Mouse (Mus musculus) cerebellum, adult 9-11 months (tissue): Measurements from ENCODE around the gene Smim8.
"Not testable (repeated sequence)": the region's sequence is repeated elsewhere in the genome, so short reads cannot be mapped to it uniquely, and the experiment has no call there.

Experiments used
- DNase-seq: peaks from one replicate; pipeline ENCODE4 v3.0.0; 2022

The Smim8 gene

DNA sequence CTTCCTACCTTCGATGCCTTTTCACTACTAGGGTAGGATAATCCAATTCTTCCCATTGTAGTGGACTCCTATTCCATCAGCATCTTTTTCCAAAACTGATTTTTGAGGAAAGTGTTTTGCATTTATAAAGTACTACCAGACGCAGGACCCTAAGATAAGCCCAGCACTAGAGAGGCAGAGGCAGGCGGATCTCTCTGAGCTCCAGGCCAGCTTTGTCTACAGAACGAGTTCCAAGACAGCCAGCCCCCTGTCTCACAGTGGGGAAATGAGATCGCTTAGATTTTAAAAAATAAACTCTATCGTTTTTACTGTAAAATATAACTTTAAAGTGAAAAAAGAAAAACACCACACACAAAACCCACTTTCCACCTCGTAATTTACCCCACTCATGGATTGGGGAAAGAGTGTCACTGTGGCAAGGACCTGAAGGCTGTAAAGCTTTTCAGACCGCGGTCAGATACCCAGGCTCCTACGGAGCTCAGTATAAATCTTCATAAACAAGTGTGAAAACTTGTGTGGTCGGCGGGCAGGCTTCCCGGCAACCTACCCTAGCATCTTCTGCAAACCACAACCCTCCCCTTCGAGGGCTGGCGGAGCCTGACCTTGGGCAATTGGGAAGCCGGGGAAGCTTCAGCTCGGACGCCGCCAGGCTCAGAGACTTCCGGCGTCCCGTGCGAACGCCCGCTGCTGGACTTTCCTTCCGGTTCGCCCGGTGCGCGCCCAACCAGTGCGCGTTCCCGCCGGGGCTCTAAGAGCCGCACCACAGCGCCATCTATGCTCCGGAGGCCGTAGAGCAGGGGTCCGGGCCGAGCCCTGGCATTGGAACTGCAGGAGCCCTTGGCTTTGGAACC is at the start of gene Smim8:
TSS of gene Smim8 (minus strand) at position 747 of the 851 bp plus-strand sequence.
- DNase-seq: peak; percentile 90

DNA sequence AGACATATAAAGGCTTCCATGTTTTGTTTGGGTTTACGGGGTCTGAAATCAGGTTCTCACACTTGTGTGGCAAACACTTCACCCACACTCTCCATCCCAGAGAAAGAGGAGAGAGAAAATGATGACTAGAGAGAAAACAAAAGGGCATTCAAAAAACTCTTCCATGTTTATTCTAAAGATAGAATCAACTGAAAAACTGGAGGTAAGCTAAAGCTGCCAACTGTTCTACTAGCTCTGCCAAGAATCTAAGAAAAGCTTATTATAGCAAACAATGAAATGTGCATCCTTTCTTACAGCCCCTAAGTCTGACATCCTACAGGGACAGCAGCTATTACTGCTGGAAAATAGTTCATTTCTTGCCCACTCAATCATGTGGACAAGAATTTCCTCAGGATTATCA is 45.7 kb upstream of the Smim8 start:
- no peak for DNase-seq

DNA sequence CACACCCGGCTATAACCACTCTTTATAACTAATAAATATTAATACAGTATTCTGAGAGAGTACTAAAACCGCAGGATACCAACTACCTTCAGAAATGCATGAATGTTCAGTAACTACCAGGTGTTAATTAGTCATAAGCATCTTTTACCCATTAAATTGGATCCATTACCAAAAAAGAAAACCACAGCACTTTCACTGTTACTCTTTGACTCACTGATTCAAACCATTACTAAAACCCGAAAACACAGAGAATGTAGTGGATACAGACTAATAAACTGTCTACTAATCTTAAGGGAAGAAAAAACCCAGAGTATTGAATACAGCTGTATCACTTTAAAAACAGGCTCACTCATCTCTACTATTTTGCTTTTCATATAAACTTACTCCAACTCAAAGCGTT is 41.7 kb upstream of the Smim8 start:
- no peak for DNase-seq

DNA sequence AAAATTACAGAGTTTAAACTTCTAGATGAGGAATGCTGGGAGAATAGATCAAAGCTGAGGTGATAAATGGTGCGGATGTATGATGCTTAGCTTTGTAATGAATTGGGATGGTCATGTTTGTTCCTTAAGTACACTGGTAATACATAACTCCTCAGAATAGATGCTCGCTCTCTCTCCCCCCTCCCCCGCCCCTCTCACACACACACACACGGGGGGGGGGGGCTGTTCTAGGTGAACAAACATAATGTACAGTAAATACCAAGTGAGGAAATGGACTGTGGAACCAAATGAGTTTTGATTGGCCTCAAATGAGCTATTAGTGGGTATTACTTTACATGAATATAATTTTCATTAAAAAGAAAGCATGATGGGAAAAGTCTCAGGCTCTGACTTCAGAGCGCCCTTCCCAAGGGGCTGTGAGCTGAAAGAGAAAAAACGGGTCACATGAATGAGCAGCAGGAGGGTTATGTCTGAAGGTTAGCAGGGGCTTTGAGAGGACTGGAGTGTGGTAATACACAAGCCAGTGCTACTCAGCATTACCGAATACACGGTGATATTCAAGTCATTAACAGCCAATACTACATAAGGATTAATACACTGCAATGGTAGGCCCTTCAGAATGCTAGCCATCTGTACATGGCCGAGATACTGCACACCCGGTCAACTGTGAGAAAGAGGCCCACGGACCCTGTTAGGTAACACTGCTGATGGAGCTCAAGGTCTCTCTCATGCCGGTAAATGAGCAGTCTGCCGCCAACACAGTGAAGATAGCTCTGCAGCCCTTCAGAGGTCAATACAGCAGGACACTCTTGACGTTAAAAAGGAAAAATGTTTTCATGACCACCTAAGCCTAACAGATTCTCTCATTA is 23.2 kb upstream of the Smim8 start:
- no peak for DNase-seq

DNA sequence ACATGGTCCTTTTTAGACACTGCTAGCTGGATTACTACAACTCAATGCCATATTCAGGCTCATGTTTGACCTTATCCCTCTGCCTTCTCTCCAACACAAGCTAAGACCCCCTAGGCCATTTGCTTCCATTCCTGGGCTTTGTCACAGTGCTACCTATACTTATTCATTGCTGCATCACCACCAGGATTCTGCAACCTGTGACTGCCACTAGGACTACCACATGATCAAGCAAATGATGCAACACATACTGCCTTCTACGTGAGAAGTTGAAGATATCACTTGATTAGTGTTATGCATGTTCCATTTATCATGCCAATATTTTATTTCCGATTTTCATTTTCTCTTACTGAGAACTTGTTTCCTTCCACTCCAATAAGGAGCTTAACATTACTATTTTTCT is 19.8 kb upstream of the Smim8 start:
- DNase-seq: no peak

DNA sequence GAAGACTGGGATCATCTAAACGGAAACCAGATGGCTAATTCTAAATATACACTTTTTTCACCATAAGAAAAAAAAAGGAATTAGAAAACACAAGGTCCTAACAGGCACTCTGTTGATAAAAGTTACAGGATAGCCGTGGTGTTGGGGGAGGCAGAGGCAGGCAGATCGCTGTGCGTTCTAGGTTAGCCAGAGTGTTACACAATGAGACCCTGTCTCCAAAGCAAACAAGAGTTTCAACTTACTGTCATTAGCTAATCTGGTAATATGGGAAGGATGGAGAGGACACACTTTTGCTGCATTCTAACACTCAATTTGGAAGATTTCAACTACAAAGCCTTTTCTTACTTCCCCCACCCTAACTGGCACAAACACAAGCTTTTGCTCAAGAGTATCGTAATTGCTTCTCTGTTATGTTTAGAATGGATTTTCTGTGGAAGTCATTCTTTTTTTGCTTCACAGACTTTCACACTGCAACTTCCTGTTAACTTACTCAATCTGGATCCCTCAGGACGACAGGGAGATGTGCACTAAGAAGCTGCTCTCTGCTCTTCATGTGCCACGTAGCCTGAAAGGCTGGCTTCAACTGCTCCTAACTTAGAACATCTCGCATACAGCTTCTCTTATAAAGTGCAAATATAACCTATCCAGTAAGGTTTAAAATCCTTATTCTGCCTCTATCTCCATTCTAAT is 19.2 kb upstream of the Smim8 start:
- no peak for DNase-seq

DNA sequence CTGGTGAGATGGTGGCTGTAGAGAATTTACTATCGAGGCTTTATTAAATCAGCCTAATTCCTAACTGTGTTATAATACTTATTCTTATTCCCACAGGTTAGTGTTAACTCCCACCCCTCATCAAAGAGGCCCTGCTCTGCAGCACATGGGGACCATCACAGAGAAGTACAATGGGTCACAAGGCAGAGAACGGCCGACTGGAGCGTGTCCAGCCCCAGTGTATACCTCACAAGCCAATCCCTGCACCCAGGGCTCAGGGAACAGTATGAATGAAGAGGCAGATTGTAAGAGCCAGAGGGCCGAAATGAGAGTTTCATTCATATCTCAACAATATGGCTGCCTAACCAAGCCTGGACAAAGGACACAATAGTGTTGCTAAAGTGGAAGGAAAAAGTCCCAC is 18.1 kb upstream of the Smim8 start:
- DNase-seq: no peak

DNA sequence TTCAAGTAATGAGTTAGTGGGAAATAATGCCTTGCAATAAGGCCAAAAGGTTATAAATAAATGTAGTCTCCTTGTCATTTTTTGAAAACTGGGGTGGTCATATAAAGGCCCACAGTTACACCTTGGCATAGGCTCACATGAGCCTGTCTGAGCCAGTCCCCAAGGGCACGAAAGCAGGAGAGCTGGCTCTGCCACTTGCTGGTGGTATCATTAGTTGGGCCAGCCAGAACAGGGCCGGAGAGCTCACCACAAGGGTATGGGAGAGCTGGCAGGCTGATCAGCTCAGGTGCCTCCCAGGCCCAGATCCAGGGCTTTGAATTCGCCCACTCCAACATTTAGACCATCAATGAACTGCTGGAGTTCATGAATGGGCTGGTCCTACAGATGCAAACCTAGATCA is 8.3 kb upstream of the Smim8 start:
- DNase-seq: no peak

DNA sequence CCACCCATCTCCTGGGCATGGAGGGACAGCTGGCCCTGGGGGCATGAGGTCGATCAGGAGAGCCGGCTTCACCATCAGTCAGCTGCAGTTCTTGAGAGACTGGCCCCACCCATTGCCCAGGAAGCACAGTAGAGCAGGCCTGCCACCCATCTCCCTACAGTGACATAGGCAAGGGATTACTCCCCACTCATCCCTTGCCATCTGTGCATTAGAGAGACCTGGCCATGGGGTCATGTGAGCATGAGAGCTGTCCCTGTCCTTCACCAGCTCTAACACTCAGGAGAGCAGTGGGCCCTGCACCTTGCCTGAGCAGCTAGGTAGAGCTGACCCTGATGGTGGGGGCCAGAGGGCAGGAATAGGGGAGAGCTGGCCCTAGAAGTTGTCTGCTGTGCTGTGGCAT is 7.4 kb upstream of the Smim8 start:
- DNase-seq: no peak

DNA sequence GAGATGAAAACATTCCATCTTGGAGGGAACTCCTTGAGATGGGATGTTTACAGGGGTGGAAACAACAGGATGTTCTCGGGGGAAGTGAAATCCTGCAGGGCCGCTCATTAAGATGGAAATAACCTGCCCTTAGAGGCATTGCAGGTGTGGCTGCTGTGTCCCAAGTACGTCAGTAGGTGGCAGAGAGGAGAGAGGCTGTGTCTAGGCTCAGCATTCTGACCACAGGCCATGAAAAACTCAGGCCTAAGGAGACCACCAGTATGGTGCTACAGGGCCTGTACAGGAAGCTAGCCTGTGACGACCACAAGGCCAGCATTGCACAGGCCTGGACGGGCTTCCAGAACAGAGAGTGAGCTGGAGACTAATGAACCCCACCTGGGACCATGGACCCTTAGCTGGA is 6.6 kb upstream of the Smim8 start:
- no peak for DNase-seq

DNA sequence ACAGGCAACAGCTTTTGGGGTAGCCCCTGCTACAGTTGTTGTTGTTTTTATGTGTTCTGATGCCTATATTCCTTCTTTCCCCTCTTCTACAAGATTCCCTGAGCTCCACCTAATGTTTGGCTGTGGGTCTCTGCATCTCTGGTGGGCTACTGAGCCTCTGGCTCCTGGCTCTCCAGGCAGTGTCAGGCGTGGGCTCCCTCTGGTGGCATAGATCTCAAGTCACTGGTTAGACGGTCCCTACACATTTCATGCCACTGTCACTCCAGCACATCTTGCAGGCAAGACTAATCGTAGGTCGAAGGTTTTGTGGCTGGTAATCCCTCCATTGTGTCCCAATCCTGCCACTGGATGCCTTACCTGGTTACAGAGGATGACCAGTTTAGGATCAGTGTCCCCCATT is 4.5 kb upstream of the Smim8 start:
- no peak for DNase-seq

DNA sequence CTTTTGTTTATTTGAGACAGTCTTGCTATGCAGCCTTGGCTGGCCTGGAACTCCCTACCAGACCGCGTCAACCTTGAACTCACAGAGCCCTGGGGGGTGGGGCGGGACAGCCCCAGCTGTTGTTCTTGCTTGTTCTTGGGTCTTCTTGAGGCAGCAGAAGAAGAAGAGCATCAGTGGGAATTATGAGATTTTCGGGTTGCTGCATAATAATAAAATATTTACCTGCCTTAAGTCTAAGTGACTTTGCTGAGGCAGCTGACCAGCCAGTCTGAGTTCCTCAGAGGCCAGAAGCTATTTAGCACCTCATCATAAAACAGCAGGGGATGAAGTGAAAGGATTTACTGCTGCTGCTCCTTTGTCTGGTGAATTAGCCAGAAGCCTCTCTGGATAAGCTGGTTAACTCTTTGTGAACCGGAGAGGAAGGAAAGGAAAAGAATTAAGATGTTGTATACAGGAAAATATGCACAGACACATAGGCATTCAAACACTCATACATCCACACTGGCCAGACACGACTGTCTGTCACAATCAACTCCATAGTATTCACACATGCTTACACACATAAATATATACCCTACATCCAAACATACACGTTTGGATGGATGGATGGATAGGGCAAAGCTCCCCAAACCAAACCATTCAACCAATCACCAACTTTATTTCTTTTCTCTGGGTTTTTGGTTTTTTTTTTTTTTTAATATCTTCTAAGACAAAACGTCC is 6.4 kb downstream of the Smim8 start:
- DNase-seq: no peak

DNA sequence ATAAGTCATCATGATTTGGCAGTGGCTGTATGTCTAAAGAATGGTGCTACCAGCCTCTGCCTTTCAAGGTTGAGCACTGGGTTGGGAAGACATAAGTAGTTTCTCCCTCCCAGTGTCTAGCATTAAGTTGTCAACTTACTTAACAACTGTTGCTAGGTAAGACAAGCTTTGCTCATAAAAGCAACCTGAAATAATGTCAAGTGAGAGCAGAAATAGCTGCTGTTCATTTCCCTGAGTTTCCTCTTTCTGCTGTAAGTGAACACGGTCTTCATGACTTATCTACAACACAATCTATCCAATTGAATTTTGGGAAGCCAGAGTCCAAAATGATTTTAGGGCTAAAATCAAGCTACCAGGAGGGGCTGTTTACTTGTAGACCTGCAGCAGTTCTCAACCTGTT is 22.1 kb downstream of the Smim8 start, which contains the start of gene Gm136:
TSS of gene Gm136 (minus strand) at position 101 of the 400 bp plus-strand sequence.
- DNase-seq: no peak

DNA sequence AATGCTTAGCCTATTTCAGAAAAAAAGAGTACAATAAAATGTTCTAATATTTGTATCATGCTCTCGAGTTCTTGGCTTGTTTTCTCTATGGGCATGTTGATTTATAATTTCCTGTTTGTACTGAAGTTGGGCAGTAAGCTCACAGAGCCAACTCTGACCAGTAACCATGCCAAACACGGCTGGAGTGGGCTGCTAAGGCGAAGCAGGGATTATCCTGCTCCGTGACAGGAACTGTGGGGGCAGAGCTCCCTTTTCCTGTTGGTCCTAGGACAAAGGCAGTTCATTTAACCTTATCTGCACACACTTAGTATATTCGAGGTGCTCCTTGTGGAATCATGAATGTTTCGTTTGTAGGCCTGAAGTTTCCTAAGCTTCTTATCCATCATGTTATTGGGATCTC is 29.0 kb downstream of the Smim8 start:
- no peak for DNase-seq

DNA sequence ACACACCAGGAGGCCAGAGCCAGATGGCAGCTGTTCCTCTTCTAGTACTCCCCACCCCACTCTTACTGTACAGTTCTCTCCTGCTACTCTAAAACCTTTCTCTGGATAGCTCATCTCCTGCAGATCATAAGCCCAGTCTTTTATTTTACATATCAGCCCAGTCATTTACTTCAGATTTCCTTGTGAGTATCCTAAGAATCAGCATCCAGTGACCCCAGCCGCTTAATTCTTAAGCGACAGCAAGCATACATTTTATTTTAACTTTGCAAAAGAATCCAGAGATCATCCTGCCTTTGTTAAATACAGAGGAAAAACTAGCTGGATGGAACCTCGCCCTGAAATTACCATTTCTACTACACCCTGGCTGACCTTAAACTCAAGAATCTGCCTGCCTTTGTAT is 43.8 kb downstream of the Smim8 start:
- no peak for DNase-seq

DNA sequence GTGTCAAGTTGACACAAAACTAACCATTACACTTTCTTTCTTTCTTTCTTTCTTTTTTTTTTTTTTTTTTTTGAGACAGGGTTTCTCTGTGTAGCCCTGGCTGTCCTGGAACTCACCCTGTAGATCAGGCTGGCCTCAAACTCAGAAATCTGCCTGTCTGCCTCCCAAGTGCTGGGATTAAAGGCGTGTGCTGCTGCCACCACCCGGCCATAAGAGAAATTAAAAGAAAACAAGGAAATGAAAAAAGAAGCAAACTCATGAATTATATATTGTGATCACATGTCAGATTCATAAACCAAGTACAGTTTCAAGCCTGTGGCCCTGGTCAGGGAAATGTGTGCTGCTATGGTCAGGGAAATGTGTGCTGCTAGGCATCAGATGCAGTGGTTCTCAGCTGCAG is 44.8 kb downstream of the Smim8 start:
- DNase-seq: not testable (repeated sequence)

DNA sequence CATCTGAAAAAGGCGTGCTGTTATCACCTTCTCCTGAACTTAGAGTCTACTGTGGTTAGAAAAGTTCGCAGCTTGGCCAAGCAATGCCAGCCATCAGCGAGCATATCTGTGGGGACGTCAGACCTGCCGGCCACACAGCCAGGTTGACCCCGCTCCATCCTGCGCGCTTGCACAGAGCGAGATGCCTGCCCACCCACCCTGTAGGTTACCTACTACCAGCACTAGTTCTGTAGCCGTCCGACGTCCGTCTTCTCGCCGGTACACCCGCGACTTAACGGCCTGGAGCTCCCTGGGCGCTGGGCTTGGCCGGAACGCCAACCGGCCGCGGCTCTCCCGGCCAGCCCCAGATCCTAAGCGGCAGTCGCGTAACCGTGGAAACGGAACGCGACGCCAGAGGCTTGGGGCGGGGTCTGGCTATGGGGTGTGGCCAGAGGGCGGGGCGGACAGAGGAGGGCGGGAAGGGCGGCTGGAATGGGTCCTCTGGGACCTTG is 48.3 kb downstream of the Smim8 start, which contains the start of gene Cfap206:
TSS of gene Cfap206 (minus strand) at position 356 of the 491 bp plus-strand sequence.
- peak; percentile 10 for DNase-seq

DNA sequence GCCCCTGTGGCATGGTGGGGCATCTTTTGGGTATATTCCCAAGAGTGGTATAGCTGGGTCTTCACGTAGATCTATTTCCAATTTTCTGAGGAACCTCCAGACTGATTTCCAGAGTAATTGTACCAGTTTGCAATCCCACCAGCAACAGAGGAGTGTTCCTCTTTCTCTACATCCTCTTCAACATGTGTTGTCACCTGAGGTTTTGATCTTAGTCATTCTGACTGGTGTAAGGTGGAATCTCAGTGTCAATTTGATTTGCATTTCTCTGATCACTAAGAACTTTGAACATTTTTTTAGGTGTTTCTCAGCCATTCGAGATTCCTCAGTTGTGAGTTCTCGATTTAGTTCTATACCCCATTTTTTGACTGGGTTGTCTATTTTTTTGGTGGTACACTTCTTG is 52.5 kb downstream of the Smim8 start:
- not testable (repeated sequence) for DNase-seq

DNA sequence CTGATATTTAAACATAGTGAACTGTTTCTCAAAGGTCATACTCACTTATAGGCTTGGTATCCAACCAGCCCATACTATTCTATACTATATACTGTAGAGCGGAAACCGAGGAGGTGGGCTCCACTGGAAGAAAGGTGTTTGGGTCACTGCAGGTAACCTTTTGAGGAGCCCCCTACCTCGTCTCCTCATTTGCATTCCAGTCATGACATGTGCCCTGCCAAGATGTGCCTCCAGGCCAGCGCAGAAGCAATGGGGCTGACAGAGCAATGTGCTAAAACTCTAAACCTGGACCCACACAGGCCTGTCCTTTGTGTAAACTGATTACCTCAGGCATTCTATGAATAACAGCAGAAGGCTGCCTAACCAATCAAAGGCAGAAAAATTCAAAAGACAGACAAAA is 53.9 kb downstream of the Smim8 start:
- DNase-seq: no peak

DNA sequence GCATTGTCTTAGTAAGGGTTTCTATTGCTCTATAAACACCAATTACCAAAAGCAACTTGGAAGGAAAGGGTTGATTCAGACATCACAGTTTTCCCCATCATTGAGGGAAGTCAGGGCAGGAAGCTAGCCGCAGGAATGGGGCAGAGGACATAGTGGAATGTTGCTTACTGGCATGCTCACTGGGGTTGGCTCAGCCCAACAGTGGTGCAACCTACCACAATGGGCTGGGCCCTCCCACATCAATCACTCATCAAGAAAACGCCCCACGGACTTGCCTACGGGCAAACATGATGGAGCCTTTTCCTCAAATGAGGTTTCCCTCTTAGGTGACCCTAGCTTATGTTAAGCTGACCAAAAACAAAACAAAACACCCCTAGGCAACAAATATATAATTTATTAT is 55.0 kb downstream of the Smim8 start:
- no peak for DNase-seq

DNA sequence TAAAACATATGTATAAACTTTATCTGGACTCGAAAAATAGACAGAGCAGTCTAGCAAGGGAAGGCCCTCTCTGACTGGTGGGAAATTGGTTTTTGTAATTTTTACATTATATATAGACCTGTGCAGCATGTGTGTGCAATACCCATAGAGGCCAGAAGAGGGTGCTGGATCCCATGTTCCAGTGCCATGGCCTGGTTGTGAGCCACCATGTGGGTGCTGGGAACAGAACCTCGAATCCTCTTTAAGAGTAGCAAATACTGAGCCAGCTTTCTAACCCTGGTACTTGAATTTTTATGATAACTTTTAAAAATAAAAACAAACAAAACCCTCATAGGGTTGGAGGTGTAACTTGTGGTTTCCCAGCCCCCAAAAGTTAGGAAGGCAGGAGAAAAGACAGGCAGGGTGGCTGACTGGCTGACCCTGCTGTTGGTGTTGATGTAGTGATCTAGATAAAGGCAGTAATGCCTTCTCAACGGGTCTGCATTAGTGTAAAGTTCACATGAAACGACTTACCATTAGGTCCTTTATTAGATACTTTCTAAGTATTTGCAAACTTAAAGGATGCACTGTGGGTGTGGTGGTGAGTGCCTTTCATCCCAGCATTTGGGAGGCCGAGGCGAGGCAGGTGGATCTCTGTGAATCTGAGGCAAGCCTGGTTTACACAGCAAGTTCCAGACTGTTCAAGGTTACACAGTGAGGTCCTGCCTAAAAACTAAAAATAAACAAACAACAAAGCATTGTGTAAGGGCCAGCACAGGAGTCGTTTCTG is 57.9 kb downstream of the Smim8 start:
- DNase-seq: no peak

DNA sequence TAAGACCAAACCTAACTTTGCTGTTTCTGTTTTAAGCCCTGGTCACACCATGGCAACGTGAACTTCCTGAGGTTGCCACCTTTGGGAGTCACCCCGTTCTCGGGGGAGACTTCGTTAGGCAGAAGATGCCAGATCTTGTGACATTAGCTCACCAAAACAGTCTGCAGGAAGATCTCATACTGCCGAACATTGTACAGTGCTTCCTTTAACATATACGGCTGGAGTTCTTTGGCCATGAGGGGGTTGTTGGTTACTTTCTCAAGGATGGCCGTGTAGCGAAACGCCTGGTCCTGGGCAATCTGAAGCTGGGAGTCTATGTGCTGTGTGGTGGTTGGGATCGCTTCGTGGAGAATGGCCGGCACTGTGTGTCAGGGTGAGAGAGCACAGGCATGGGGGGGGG is 58.8 kb downstream of the Smim8 start:
- no peak for DNase-seq
